Mouse (Mus musculus): ENCODE results near the gene Dtnb. TPM values are rescaled to one million over a fixed set of nuclear protein-coding genes. Genes with fewer than 3 reads are reported as not detected.
A peak's percentile ranks its signal among the peaks of the same experiment; 100 is the strongest.

Dtnb gene
- polyA plus RNA-seq, 1 experiment from 2014 or later: 12.6 TPM

DNA sequence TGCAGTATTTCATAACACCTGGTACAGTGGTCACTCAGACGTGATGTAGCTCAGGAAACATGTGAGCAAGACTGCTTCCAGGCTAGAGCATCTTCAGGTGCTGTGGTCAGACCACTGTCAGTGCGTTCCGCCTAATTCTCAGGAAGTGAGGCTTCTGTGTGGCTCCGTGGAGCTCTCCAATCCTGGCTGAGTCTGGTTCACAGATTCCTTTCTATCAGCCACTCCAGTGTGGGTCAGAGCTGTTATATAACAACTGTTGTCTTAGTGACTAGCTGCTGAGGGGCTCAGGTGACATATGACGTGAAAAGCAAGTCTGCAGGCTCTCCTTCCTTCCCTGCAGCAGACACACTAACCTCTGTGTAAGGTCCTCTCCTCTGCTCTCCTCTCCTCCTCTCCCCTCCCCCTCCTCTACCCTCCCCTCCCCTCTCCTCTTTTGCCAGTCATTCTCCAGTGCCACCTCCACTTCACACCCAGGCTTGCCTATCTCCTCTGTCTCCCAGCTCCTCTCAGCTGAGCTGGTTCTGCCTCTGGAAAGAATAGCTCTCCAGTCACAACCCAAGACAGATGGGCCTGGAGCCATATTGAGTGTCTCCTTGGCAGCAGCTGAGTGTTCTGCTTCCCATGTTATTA is 23.5 kb upstream of the Dtnb start:
- ATAC-seq (ENCODE audit: low FRiP score, low TSS enrichment): no peak
- no peaks in the 10 kb centered on the region for H3K9me3 ChIP-seq (ENCODE audit: control insufficient read depth, low read length)
- TF ChIP-seq CTCF (IDR thresholded peaks at IDR 0.05; ENCODE audit: low read depth) (no peak), EP300 (optimal IDR thresholded peaks at IDR 0.05) (no peak)
- H3K36me3 ChIP-seq (ENCODE audit: control insufficient read depth, insufficient read depth, low read length): no peaks in the 10 kb centered on the region
- 50% methylated on average over 5 of the region's 5 CpGs for WGBS
- no peaks in the 10 kb centered on the region for H3K4me1 ChIP-seq (replicated peaks; ENCODE audit: control insufficient read depth, insufficient read depth)
- no peak overlapping the region for H3K9ac ChIP-seq (ENCODE audit: low read length)
- no peak for DNase-seq (ENCODE audit: low spot score)
- H3K27ac ChIP-seq (replicated peaks): no peak overlapping the region
- no peak overlapping the region for H3K4me3 ChIP-seq (ENCODE audit: low read depth, low read length)
- H3K4me2 ChIP-seq (replicated peaks; ENCODE audit: low read depth): no peak overlapping the region
- no peaks in the 10 kb centered on the region for H3K27me3 ChIP-seq (ENCODE audit: control insufficient read depth, insufficient read depth, low read length)

DNA sequence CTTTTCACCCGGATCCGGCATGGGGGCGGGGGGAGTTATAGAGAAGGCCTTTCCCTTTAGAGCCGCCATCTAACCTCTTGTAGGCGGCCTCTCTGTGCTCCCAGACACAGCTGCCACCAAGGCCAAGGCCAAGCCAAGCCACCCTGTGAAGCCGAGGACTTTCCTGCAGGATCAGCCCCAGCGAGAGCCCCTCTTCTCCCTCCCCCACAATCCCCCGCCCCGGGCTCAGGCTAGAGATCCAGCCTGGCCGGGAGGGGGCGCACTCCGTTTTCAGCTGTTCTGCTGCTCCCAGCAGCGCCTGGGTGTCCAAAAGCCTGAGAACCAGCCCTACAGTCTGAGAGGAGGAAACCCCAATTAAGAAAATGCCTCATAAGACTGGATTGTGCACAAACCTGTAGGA is 21.9 kb upstream of the Dtnb start:
- no peaks in the 10 kb centered on the region for H3K36me3 ChIP-seq (ENCODE audit: control insufficient read depth, insufficient read depth, low read length)
- H3K4me3 ChIP-seq (ENCODE audit: low read depth, low read length): no peak overlapping the region
- ATAC-seq (ENCODE audit: low FRiP score, low TSS enrichment): peak; percentile 32; the same call in 1 of the 2 replicates
- H3K27me3 ChIP-seq (ENCODE audit: control insufficient read depth, insufficient read depth, low read length): no peaks in the 10 kb centered on the region
- 18% methylated on average over 13 of the region's 13 CpGs for WGBS
- no peaks in the 10 kb centered on the region for H3K4me1 ChIP-seq (replicated peaks; ENCODE audit: control insufficient read depth, insufficient read depth)
- H3K9ac ChIP-seq (ENCODE audit: low read length): no peak overlapping the region
- DNase-seq (ENCODE audit: low spot score): peak; percentile 40
- H3K9me3 ChIP-seq (ENCODE audit: control insufficient read depth, low read length): no peaks in the 10 kb centered on the region
- no peak overlapping the region for H3K4me2 ChIP-seq (replicated peaks; ENCODE audit: low read depth)
- no peak overlapping the region for H3K27ac ChIP-seq (replicated peaks)
- TF ChIP-seq EP300 (optimal IDR thresholded peaks at IDR 0.05) (no peak), CTCF (IDR thresholded peaks at IDR 0.05; ENCODE audit: low read depth) (peak; percentile 56)

DNA sequence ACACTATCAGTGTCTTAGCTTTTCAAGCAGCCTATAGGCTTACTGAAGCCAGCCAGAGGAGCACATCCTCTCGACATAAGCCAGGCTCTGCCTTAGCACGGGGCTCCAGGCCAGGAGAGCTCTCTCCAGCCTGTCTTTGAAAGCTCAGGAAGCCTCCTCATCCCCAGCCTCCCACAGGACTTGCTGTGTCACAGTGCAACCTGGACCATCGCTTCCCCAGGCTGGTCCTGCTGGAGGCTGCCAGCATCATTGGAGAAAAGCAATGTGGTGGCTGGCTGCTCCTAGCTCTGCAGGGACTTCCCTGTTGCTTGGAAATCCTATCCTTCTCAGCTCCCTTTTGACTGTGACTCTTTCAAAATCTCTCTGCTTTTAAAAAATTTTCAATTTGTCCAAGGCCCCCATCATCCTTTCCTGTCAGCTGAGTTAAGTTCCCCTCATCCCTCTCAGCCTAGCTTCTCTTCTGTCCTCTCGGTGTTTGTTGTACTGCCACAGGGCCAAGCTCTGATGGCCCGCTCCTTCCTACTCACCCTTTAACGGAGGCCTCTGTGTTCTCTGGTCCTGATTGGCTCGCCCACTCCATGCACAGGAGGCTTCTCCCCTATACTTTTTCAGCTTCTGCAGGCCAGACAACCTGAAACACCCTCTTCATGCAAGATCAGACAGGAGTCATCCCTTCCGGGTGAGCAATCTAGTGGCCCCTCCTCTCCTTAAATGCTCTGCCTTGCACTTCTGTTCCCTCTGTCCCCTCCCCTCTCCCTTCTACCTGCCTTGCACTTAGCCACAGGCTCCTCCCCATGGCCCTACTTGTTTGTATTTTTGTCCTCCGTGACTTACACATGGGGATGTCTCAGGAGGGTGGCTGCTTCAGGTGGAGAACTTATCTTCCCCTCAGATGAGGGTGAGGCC is 14.5 kb upstream of the Dtnb start:
- no peak for ATAC-seq (ENCODE audit: low FRiP score, low TSS enrichment)
- H3K36me3 ChIP-seq (ENCODE audit: control insufficient read depth, insufficient read depth, low read length): no peaks in the 10 kb centered on the region
- TF ChIP-seq CTCF (IDR thresholded peaks at IDR 0.05; ENCODE audit: low read depth) (no peak), EP300 (optimal IDR thresholded peaks at IDR 0.05) (no peak)
- no peak overlapping the region for H3K9ac ChIP-seq (ENCODE audit: low read length)
- no peak overlapping the region for H3K4me2 ChIP-seq (replicated peaks; ENCODE audit: low read depth)
- no peak for DNase-seq (ENCODE audit: low spot score)
- no peak overlapping the region for H3K27ac ChIP-seq (replicated peaks)
- H3K4me1 ChIP-seq (replicated peaks; ENCODE audit: control insufficient read depth, insufficient read depth): no peaks in the 10 kb centered on the region
- WGBS: 57% methylated on average over 9 of the region's 9 CpGs
- no peaks in the 10 kb centered on the region for H3K27me3 ChIP-seq (ENCODE audit: control insufficient read depth, insufficient read depth, low read length)
- no peak overlapping the region for H3K4me3 ChIP-seq (ENCODE audit: low read depth, low read length)
- no peaks in the 10 kb centered on the region for H3K9me3 ChIP-seq (ENCODE audit: control insufficient read depth, low read length)

DNA sequence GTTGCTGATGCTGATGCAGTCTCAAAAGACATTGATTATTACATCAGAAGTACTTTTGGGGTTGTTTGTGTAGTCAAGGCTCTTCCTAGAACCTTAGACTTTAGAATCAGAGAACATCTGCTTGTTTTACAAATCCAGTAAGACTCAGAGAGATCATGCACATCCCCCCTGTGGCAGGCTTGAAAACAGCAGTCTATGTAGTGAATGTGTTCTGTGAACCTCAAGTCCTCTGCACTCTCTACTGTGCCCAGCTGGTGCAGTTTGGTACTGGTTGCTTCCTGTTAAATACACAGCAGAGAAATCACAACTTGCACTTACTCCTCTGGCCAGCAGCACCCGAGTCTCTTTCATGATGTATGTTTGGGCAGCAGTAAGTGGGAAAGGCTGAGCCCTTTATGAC is 11.6 kb upstream of the Dtnb start:
- no peak overlapping the region for H3K27ac ChIP-seq (replicated peaks)
- no peak overlapping the region for H3K4me3 ChIP-seq (ENCODE audit: low read depth, low read length)
- H3K4me1 ChIP-seq (replicated peaks; ENCODE audit: control insufficient read depth, insufficient read depth): no peaks in the 10 kb centered on the region
- no peak for TF ChIP-seq EP300 (optimal IDR thresholded peaks at IDR 0.05)
- TF ChIP-seq CTCF (IDR thresholded peaks at IDR 0.05; ENCODE audit: low read depth): peak; percentile 77
- no peaks in the 10 kb centered on the region for H3K27me3 ChIP-seq (ENCODE audit: control insufficient read depth, insufficient read depth, low read length)
- ATAC-seq (ENCODE audit: low FRiP score, low TSS enrichment): peak; percentile 76
- no peak overlapping the region for H3K9ac ChIP-seq (ENCODE audit: low read length)
- 10% methylated on average over 1 of the region's 1 CpGs for WGBS
- DNase-seq (ENCODE audit: low spot score): peak; percentile 64
- no peaks in the 10 kb centered on the region for H3K9me3 ChIP-seq (ENCODE audit: control insufficient read depth, low read length)
- H3K4me2 ChIP-seq (replicated peaks; ENCODE audit: low read depth): no peak overlapping the region
- H3K36me3 ChIP-seq (ENCODE audit: control insufficient read depth, insufficient read depth, low read length): no peaks in the 10 kb centered on the region

DNA sequence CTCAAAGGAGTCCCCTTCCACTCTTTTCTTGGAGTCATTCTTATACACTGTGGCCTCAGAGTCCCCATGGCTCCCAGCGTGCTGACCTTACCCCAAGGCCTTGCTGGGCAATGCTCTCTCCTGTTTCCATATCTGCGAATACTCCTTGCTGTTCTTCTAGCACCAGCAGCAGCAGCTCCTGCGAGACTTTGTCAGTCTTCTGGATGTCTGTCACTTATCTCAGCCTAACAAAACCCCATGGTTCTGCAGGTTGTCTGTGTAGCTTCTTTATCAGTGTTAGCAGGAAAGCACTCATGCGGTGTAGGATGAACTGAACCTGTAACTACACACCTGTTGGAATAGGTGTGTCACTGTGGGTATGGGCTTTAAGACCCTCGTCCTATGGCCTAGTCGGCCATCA is 11.1 kb upstream of the Dtnb start:
- WGBS: 86% methylated on average over 6 of the region's 6 CpGs
- TF ChIP-seq CTCF (IDR thresholded peaks at IDR 0.05; ENCODE audit: low read depth) (no peak), EP300 (optimal IDR thresholded peaks at IDR 0.05) (no peak)

DNA sequence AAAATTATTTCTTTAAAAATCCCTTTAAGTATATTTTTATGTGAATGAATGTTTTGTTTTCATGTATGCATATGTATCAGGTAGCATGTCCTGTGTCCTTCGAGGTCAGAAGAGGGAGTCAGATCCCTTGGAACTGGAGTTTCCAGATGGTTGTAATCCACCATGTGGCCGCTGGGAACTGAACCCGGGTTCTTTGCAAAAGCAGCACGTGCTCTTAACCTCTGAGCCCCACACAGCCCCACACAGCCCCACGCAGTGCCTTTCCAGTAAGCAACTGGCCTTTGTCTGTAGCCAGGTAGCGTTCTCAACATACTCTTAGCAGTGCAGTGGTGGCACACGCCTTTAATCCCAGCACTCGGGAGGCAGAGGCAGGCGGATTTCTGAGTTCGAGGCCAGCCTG is 9.4 kb upstream of the Dtnb start:
- no peak overlapping the region for H3K27ac ChIP-seq (replicated peaks)
- no peak overlapping the region for H3K4me2 ChIP-seq (replicated peaks; ENCODE audit: low read depth)
- WGBS: 88% methylated on average over 10 of the region's 10 CpGs
- H3K27me3 ChIP-seq (ENCODE audit: control insufficient read depth, insufficient read depth, low read length): no peaks in the 10 kb centered on the region
- H3K4me1 ChIP-seq (replicated peaks; ENCODE audit: control insufficient read depth, insufficient read depth): no peaks in the 10 kb centered on the region
- TF ChIP-seq CTCF (IDR thresholded peaks at IDR 0.05; ENCODE audit: low read depth) (no peak), EP300 (optimal IDR thresholded peaks at IDR 0.05) (no peak)
- H3K4me3 ChIP-seq (ENCODE audit: low read depth, low read length): no peak overlapping the region
- no peaks in the 10 kb centered on the region for H3K36me3 ChIP-seq (ENCODE audit: control insufficient read depth, insufficient read depth, low read length)
- ATAC-seq (ENCODE audit: low FRiP score, low TSS enrichment) (no peak), DNase-seq (ENCODE audit: low spot score) (no peak)
- H3K9me3 ChIP-seq (ENCODE audit: control insufficient read depth, low read length): no peaks in the 10 kb centered on the region
- no peak overlapping the region for H3K9ac ChIP-seq (ENCODE audit: low read length)

More for the DNA sequence above, 11.1 kb upstream of the Dtnb start:
- H3K4me2 ChIP-seq (replicated peaks; ENCODE audit: low read depth): no peak overlapping the region
- DNase-seq (ENCODE audit: low spot score): no peak
- no peak overlapping the region for H3K27ac ChIP-seq (replicated peaks)
- no peaks in the 10 kb centered on the region for H3K27me3 ChIP-seq (ENCODE audit: control insufficient read depth, insufficient read depth, low read length)
- H3K36me3 ChIP-seq (ENCODE audit: control insufficient read depth, insufficient read depth, low read length): no peaks in the 10 kb centered on the region
- ATAC-seq (ENCODE audit: low FRiP score, low TSS enrichment): no peak
- no peak overlapping the region for H3K9ac ChIP-seq (ENCODE audit: low read length)
- H3K9me3 ChIP-seq (ENCODE audit: control insufficient read depth, low read length): no peaks in the 10 kb centered on the region
- H3K4me1 ChIP-seq (replicated peaks; ENCODE audit: control insufficient read depth, insufficient read depth): no peaks in the 10 kb centered on the region
- H3K4me3 ChIP-seq (ENCODE audit: low read depth, low read length): no peak overlapping the region

All from stomach, postnatal 0 days (tissue).